Mouse (Mus musculus): Measurements from ENCODE around the gene Atp5c1. TPM values are rescaled to one million over a fixed set of nuclear protein-coding genes. Genes with fewer than 3 reads are reported as not detected.

Atp5c1 gene
- 1,755 and 1,815 TPM in 2 replicates for total RNA-seq (2014; rRNA removed; ENCODE audit: low replicate concordance)
- polyA plus RNA-seq (2015; fragmentation: Nextera tagmentation; extraction: Ambion mirVana): 2,592 and 2,686 TPM in 2 replicates

GRCm38 (mm10) chr2:10080310-10081010 is at the start of gene Atp5c1, which contains the start of gene Kin:
Gene Atp5c1 (minus strand): TSS chr2:10080510.
Gene Kin (plus strand): TSS chr2:10080593.
- peak within 1 kb of the TSS; percentile 92 for H3K4me3 ChIP-seq (ENCODE audit: low read depth, low read length)
- DNase-seq (ENCODE audit: low spot score): peak; percentile 98
- peak within 1 kb of the TSS; percentile 80 for H3K4me2 ChIP-seq (ENCODE audit: low read depth, low read length)
- no peaks in the 10 kb centered on the region for H3K9me3 ChIP-seq (replicated peaks; ENCODE audit: control insufficient read depth, low read length)
- TF ChIP-seq EP300 (IDR thresholded peaks at IDR 0.05; ENCODE audit: low read depth) (no peak), CTCF (IDR thresholded peaks at IDR 0.05; ENCODE audit: low read depth) (peak; percentile 32)
- under 1% methylated on average over 61 of the region's 61 CpGs for WGBS
- no peaks in the 10 kb centered on the region; the same call in 1 of the 2 replicates for H3K36me3 ChIP-seq (replicated peaks; ENCODE audit: control insufficient read depth, insufficient read depth, low read length)
- H3K4me1 ChIP-seq (ENCODE audit: control insufficient read depth, insufficient read depth): peaks cover 20% of the 10 kb centered on the region
- H3K27ac ChIP-seq (ENCODE audit: low read depth): peak within 1 kb of the TSS; percentile 98
- H3K9ac ChIP-seq (replicated peaks; ENCODE audit: low read depth, low read length): peak within 1 kb of the TSS; percentile 99
- no peaks in the 10 kb centered on the region for H3K27me3 ChIP-seq (ENCODE audit: control insufficient read depth, insufficient read depth, low read length)
- peak; percentile 97 for ATAC-seq (ENCODE audit: insufficient read depth, low read depth)

GRCm38 (mm10) chr2:10128571-10128970 is 48.3 kb upstream of the Atp5c1 start:
- no peak overlapping the region for H3K4me2 ChIP-seq (ENCODE audit: low read depth, low read length)
- H3K27me3 ChIP-seq (ENCODE audit: control insufficient read depth, insufficient read depth, low read length): no peaks in the 10 kb centered on the region
- H3K9me3 ChIP-seq (replicated peaks; ENCODE audit: control insufficient read depth, low read length): no peaks in the 10 kb centered on the region
- WGBS: 80% methylated on average over 4 of the region's 4 CpGs
- H3K27ac ChIP-seq (ENCODE audit: low read depth): no peak overlapping the region
- no peak overlapping the region for H3K4me3 ChIP-seq (ENCODE audit: low read depth, low read length)
- no peaks in the 10 kb centered on the region for H3K36me3 ChIP-seq (replicated peaks; ENCODE audit: control insufficient read depth, insufficient read depth, low read length)
- TF ChIP-seq EP300 (IDR thresholded peaks at IDR 0.05; ENCODE audit: low read depth) (no peak), CTCF (IDR thresholded peaks at IDR 0.05; ENCODE audit: low read depth) (no peak)
- no peak overlapping the region for H3K9ac ChIP-seq (replicated peaks; ENCODE audit: low read depth, low read length)
- DNase-seq (ENCODE audit: low spot score) (no peak), ATAC-seq (ENCODE audit: insufficient read depth, low read depth) (no peak)
- H3K4me1 ChIP-seq (ENCODE audit: control insufficient read depth, insufficient read depth): no peaks in the 10 kb centered on the region

GRCm38 (mm10) chr2:10127471-10127870 is 47.2 kb upstream of the Atp5c1 start:
- Histone ChIP-seq H3K4me2 (ENCODE audit: low read depth, low read length) (no peak overlapping the region), H3K9ac (replicated peaks; ENCODE audit: low read depth, low read length) (no peak overlapping the region), H3K36me3 (replicated peaks; ENCODE audit: control insufficient read depth, insufficient read depth, low read length) (no peaks in the 10 kb centered on the region), H3K27me3 (ENCODE audit: control insufficient read depth, insufficient read depth, low read length) (no peaks in the 10 kb centered on the region), H3K9me3 (replicated peaks; ENCODE audit: control insufficient read depth, low read length) (no peaks in the 10 kb centered on the region), H3K4me1 (ENCODE audit: control insufficient read depth, insufficient read depth) (no peaks in the 10 kb centered on the region), H3K27ac (ENCODE audit: low read depth) (no peak overlapping the region), H3K4me3 (ENCODE audit: low read depth, low read length) (no peak overlapping the region)
- 77% methylated on average over 5 of the region's 5 CpGs for WGBS
- no peak for ATAC-seq (ENCODE audit: insufficient read depth, low read depth)
- DNase-seq (ENCODE audit: low spot score): no peak
- TF ChIP-seq CTCF (IDR thresholded peaks at IDR 0.05; ENCODE audit: low read depth) (no peak), EP300 (IDR thresholded peaks at IDR 0.05; ENCODE audit: low read depth) (no peak)

- H3K9me3 ChIP-seq (replicated peaks; ENCODE audit: control insufficient read depth, low read length): no peaks in the 10 kb centered on the region
- H3K27me3 ChIP-seq (ENCODE audit: control insufficient read depth, insufficient read depth, low read length): no peaks in the 10 kb centered on the region
- H3K9ac ChIP-seq (replicated peaks; ENCODE audit: low read depth, low read length): no peak overlapping the region
- H3K4me3 ChIP-seq (ENCODE audit: low read depth, low read length): no peak overlapping the region
- DNase-seq (ENCODE audit: low spot score) (no peak), ATAC-seq (ENCODE audit: insufficient read depth, low read depth) (no peak)
- no peak overlapping the region for H3K27ac ChIP-seq (ENCODE audit: low read depth)
- TF ChIP-seq CTCF (IDR thresholded peaks at IDR 0.05; ENCODE audit: low read depth): no peak
- no peak for TF ChIP-seq EP300 (IDR thresholded peaks at IDR 0.05; ENCODE audit: low read depth)
- 82% methylated on average over 4 of the region's 4 CpGs for WGBS
- no peaks in the 10 kb centered on the region for H3K4me1 ChIP-seq (ENCODE audit: control insufficient read depth, insufficient read depth)
- H3K36me3 ChIP-seq (replicated peaks; ENCODE audit: control insufficient read depth, insufficient read depth, low read length): no peaks in the 10 kb centered on the region
- no peak overlapping the region for H3K4me2 ChIP-seq (ENCODE audit: low read depth, low read length)
Measured at GRCm38 (mm10) chr2:10126122-10126521, 45.8 kb upstream of the Atp5c1 start.

- TF ChIP-seq CTCF (IDR thresholded peaks at IDR 0.05; ENCODE audit: low read depth): no peak
- no peak for TF ChIP-seq EP300 (IDR thresholded peaks at IDR 0.05; ENCODE audit: low read depth)
- Histone ChIP-seq H3K4me1 (ENCODE audit: control insufficient read depth, insufficient read depth) (no peaks in the 10 kb centered on the region), H3K9me3 (replicated peaks; ENCODE audit: control insufficient read depth, low read length) (no peaks in the 10 kb centered on the region), H3K9ac (replicated peaks; ENCODE audit: low read depth, low read length) (no peak overlapping the region), H3K4me2 (ENCODE audit: low read depth, low read length) (no peak overlapping the region), H3K36me3 (replicated peaks; ENCODE audit: control insufficient read depth, insufficient read depth, low read length) (no peaks in the 10 kb centered on the region), H3K27ac (ENCODE audit: low read depth) (no peak overlapping the region), H3K27me3 (ENCODE audit: control insufficient read depth, insufficient read depth, low read length) (no peaks in the 10 kb centered on the region), H3K4me3 (ENCODE audit: low read depth, low read length) (no peak overlapping the region)
- no peak for DNase-seq (ENCODE audit: low spot score)
- WGBS: 41% methylated on average over 3 of the region's 3 CpGs
- ATAC-seq (ENCODE audit: insufficient read depth, low read depth): no peak
Measured at GRCm38 (mm10) chr2:10121826-10122225, 41.5 kb upstream of the Atp5c1 start.
